Mouse (Mus musculus) lung, postnatal 0 days (tissue): ENCODE measurements around the gene Fam228b. TPM values are rescaled to one million over a fixed set of nuclear protein-coding genes. Genes with fewer than 3 reads are reported as not detected.

Source experiments
- ATAC-seq: fragments of 200-750 bp; cut with Nextera tagmentation; 2 replicates; pipeline ENCODE4 v1.8.0; 2017; ENCODE audit warnings: moderate library complexity
- DNase-seq: peaks from one replicate; pipeline ENCODE4 v3.0.0-alpha.2; 2016; ENCODE audit warnings: low spot score
- H3K27ac ChIP-seq: fragments of 300-500 bp; sonication (generic); 2 replicates; pipeline ENCODE4 v1.5.1; 2014; ENCODE audit warnings: antibody characterized with exemption, mild to moderate bottlenecking, low read length, mixed read lengths
- H3K27me3 ChIP-seq: fragments of 300-500 bp; sonication (generic); replicated peaks from 2 replicates; pipeline ENCODE4 v1.6.1; 2014; ENCODE audit warnings: low read length, mixed read lengths; ENCODE audit not compliant: insufficient read depth
- H3K36me3 ChIP-seq: fragments of 300-500 bp; sonication (generic); 2 replicates; pipeline ENCODE4 v1.6.1; 2014; ENCODE audit warnings: low read length, mixed read lengths; ENCODE audit not compliant: insufficient read depth
- H3K4me1 ChIP-seq: fragments of 300-500 bp; sonication (generic); 2 replicates; pipeline ENCODE4 v1.6.1; 2014; ENCODE audit warnings: antibody characterized with exemption, low read depth, low read length, mixed read lengths; ENCODE audit not compliant: insufficient read depth
- H3K4me2 ChIP-seq: fragments of 300-500 bp; sonication (generic); replicated peaks from 2 replicates; pipeline ENCODE4 v1.6.1; 2014; ENCODE audit warnings: low read depth, mild to moderate bottlenecking, low read length, moderate library complexity, mixed read lengths
- H3K4me3 ChIP-seq: fragments of 300-500 bp; sonication (generic); 2 replicates; pipeline ENCODE4 v1.5.1; 2014; ENCODE audit warnings: low read depth, low read length
- H3K9ac ChIP-seq: fragments of 300-500 bp; sonication (generic); replicated peaks from 2 replicates; pipeline ENCODE4 v1.6.1; 2014; ENCODE audit warnings: low read depth, mild to moderate bottlenecking
- H3K9me3 ChIP-seq: fragments of 300-500 bp; sonication (generic); 2 replicates; pipeline ENCODE4 v1.6.1; 2016; ENCODE audit warnings: low read length, mixed read lengths
- CTCF ChIP-seq: IDR thresholded peaks from 2 replicates; pipeline ENCODE4 v1.5.1; 2016; ENCODE audit warnings: antibody characterized with exemption, mild to moderate bottlenecking
- EP300 ChIP-seq: IDR thresholded peaks from 2 replicates; pipeline ENCODE4 v1.6.1; 2016; ENCODE audit warnings: antibody characterized with exemption, mild to moderate bottlenecking, control low read depth
- WGBS: fragments of 180-500 bp; shearing (Covaris S2); extraction: QIAGEN DNeasy Blood & Tissue Kit; methylation state at CpG from one replicate; pipeline ENCODE4 v1.1.7; 2014; 5-methylcytosine and 5-hydroxymethylcytosine counted together
- polyA plus RNA-seq: library from polyadenylated mRNA; unstranded; fragments of >200 nt; fragmentation: Nextera tagmentation; extraction: Ambion mirVana; gene quantifications from 2 replicates; pipeline ENCODE4 v1.2.1, GENCODE M21; 2015

Gene Fam228b
- 1.1 and 1.2 TPM in 2 replicates for polyA plus RNA-seq

- Histone ChIP-seq H3K4me2 (peak within 1 kb of the TSS; percentile 61), H3K27me3 (no peaks in the 10 kb centered on the region), H3K36me3 (no peaks in the 10 kb centered on the region), H3K9me3 (no peaks in the 10 kb centered on the region), H3K27ac (peak within 1 kb of the TSS; percentile 67), H3K4me1 (no peaks in the 10 kb centered on the region), H3K4me3 (peak within 1 kb of the TSS; percentile 66), H3K9ac (peak within 1 kb of the TSS; percentile 59)
- DNase-seq (peak; percentile 94), ATAC-seq (peak; percentile 98)
- TF ChIP-seq CTCF, result peak; percentile 96
- TF ChIP-seq EP300, result no peak
- 3% methylated on average over 60 of the region's 61 CpGs for WGBS
These were observed at the start of gene Fam228b, which contains the start of gene Pfn4 for GRCm38 (mm10) chr12:4768492-4769332. Fam228b (minus strand) TSS chr12:4769267. Pfn4 (plus strand) TSS chr12:4769022.

- peak; percentile 98 for ATAC-seq
- peak within 1 kb of the TSS; percentile 87 for H3K4me3 ChIP-seq
- under 1% methylated on average over 49 of the region's 49 CpGs for WGBS
- peaks cover 9% of the 10 kb centered on the region for H3K36me3 ChIP-seq
- H3K9ac ChIP-seq, result peak within 1 kb of the TSS; percentile 67
- peak within 1 kb of the TSS; percentile 80 for H3K4me2 ChIP-seq
- H3K9me3 ChIP-seq, result no peaks in the 10 kb centered on the region
- no peaks in the 10 kb centered on the region for H3K27me3 ChIP-seq
- TF ChIP-seq CTCF, result no peak
- peak; percentile 18; the same call in 1 of the 2 replicates for TF ChIP-seq EP300
- H3K4me1 ChIP-seq, result no peaks in the 10 kb centered on the region
- peak within 1 kb of the TSS; percentile 91 for H3K27ac ChIP-seq
- DNase-seq, result peak; percentile 99
These were observed 48.5 kb upstream of the Fam228b start, which contains the start of gene Sf3b6 for GRCm38 (mm10) chr12:4817361-4818101. Sf3b6 (plus strand) TSS chr12:4817544.

DNA sequence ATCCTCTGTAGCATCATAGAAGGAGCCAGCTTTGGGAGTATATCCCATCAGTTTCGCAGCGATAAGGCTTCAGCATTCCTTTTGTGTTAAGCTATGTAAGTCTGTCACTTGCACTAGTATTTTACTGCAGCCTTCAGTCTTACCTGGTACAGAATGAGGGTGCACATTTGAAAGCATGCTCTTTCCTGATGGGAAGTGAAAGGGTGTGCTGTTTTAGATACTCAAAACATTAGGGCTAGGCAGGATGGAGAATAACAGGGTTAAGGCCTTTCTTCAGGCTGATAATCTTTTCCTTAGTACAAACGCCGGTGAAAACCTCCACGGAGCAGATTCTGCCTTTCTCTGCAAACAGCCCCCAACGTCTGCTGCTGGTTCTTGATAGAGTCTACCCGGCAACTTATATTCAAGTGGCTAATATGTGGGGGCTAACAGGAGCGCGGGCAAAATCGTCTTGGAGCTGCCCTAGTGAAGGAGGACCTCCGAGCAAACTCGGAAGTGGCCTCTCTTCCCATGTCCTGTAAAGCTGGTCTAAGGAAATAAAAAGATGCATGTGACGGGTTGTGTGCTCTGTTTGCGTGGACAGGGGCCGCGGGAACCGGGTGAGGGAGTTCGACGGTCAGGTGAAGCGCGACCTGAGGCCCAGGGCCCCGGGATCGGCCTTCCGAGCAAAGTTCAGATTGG, 47.8 kb upstream of the Fam228b start:
- H3K27me3 ChIP-seq, result no peaks in the 10 kb centered on the region
- 7% methylated on average over 24 of the region's 24 CpGs for WGBS
- H3K4me2 ChIP-seq, result peak overlapping the region; percentile 80
- ATAC-seq (peak; percentile 64), DNase-seq (no peak)
- H3K27ac ChIP-seq, result peak overlapping the region; percentile 91
- peak overlapping the region; percentile 87 for H3K4me3 ChIP-seq
- no peak for TF ChIP-seq CTCF
- TF ChIP-seq EP300, result no peak
- peak overlapping the region; percentile 67 for H3K9ac ChIP-seq
- peaks cover 8% of the 10 kb centered on the region for H3K36me3 ChIP-seq
- no peaks in the 10 kb centered on the region for H3K4me1 ChIP-seq
- H3K9me3 ChIP-seq, result no peaks in the 10 kb centered on the region

GRCm38 (mm10) chr12:4813636-4814035, 44.6 kb upstream of the Fam228b start:
- no peaks in the 10 kb centered on the region for H3K9me3 ChIP-seq
- peak; percentile 75 for DNase-seq
- no peaks in the 10 kb centered on the region for H3K36me3 ChIP-seq
- no peak overlapping the region for H3K4me2 ChIP-seq
- no peak for TF ChIP-seq EP300
- H3K4me1 ChIP-seq, result no peaks in the 10 kb centered on the region
- H3K9ac ChIP-seq, result no peak overlapping the region
- H3K4me3 ChIP-seq, result no peak overlapping the region
- H3K27ac ChIP-seq, result 0 out of 2 replicates have a peak overlapping the region, but pooled peaks have one; percentile 32
- no peaks in the 10 kb centered on the region for H3K27me3 ChIP-seq
- peak; percentile 53 for ATAC-seq
- 66% methylated on average over 4 of the region's 4 CpGs for WGBS

- Histone ChIP-seq H3K9ac (no peak overlapping the region), H3K36me3 (no peaks in the 10 kb centered on the region), H3K4me1 (no peaks in the 10 kb centered on the region), H3K4me3 (no peak overlapping the region), H3K9me3 (no peaks in the 10 kb centered on the region), H3K27ac (no peak overlapping the region), H3K4me2 (no peak overlapping the region), H3K27me3 (no peaks in the 10 kb centered on the region)
- no peak for TF ChIP-seq EP300
- TF ChIP-seq CTCF, result no peak
- no peak for ATAC-seq
- WGBS, result 33% methylated on average over 3 of the region's 3 CpGs
- no peak for DNase-seq
These were observed 42.6 kb upstream of the Fam228b start for GRCm38 (mm10) chr12:4811705-4812104.
